ENCODE assay signal across 18 mouse cellular contexts in genomic region chr5:100982573-100982936, GRCm38 (mm10).
A peak's percentile ranks its signal among the peaks of the same experiment; 100 is the strongest.
DNase-seq lines count a peak whose midpoint lies in the region; ATAC-seq and TF ChIP-seq lines count a peak whose summit lies in the region.
"Had no signal": no experiment of that assay in that cellular context is flagged by ENCODE, and none has a peak within 500 bp of the region (broad histone marks: within the 10 kb centered on the region; RNA-seq: fewer than 3 reads in every experiment).

No protein-coding gene starts in this region.

- H3K4me2 ChIP-seq in forebrain, embryonic 12.5 days: no peak overlapping the region; the same call in 1 of the 2 replicates
- H3K4me2 ChIP-seq in midbrain, embryonic 14.5 days (ENCODE audit: low read length): no peak overlapping the region; the same call in 1 of the 2 replicates
- no peak overlapping the region for H3K4me2 ChIP-seq in midbrain, postnatal 0 days (ENCODE audit: low read depth, low read length, poor library complexity, severe bottlenecking)
- H3K4me2 ChIP-seq in liver, embryonic 12.5 days: no peak overlapping the region
- H3K4me2 ChIP-seq: limb, embryonic 15.5 days had no signal

- H3K27ac ChIP-seq in forebrain, embryonic 12.5 days: no peak overlapping the region
- no peak overlapping the region for H3K27ac ChIP-seq in forebrain, embryonic 10.5 days
- no peak overlapping the region for H3K27ac ChIP-seq in midbrain, embryonic 14.5 days (replicated peaks; ENCODE audit: low read depth, low read length)
- no peak overlapping the region for H3K27ac ChIP-seq in midbrain, postnatal 0 days (ENCODE audit: low read depth, low read length)
- H3K27ac ChIP-seq in liver, embryonic 12.5 days: no peak overlapping the region
- H3K27ac ChIP-seq: limb, embryonic 15.5 days had no signal

- no peaks in the 10 kb centered on the region for H3K27me3 ChIP-seq in forebrain, embryonic 12.5 days
- no peaks in the 10 kb centered on the region for H3K27me3 ChIP-seq in forebrain, embryonic 10.5 days (ENCODE audit: poor library complexity, severe bottlenecking)
- H3K27me3 ChIP-seq in midbrain, embryonic 14.5 days (ENCODE audit: control insufficient read depth, insufficient read depth, low read length): no peaks in the 10 kb centered on the region
- H3K27me3 ChIP-seq in midbrain, postnatal 0 days (ENCODE audit: insufficient read depth, low read length): no peaks in the 10 kb centered on the region
- H3K27me3 ChIP-seq in liver, embryonic 12.5 days (replicated peaks): no peaks in the 10 kb centered on the region
- H3K27me3 ChIP-seq: limb, embryonic 15.5 days had no signal

- H3K9ac ChIP-seq in forebrain, embryonic 12.5 days: no peak overlapping the region
- no peak overlapping the region for H3K9ac ChIP-seq in midbrain, embryonic 14.5 days (replicated peaks; ENCODE audit: low read length)
- no peak overlapping the region for H3K9ac ChIP-seq in midbrain, postnatal 0 days (replicated peaks; ENCODE audit: low read length, poor library complexity, severe bottlenecking)
- H3K9ac ChIP-seq in liver, embryonic 12.5 days: no peak overlapping the region
- H3K9ac ChIP-seq: limb, embryonic 15.5 days; liver, postnatal 0 days had no signal

- no peaks in the 10 kb centered on the region for H3K36me3 ChIP-seq in forebrain, embryonic 12.5 days (replicated peaks)
- no peaks in the 10 kb centered on the region for H3K36me3 ChIP-seq in forebrain, embryonic 10.5 days (replicated peaks)
- no peaks in the 10 kb centered on the region for H3K36me3 ChIP-seq in midbrain, embryonic 14.5 days (ENCODE audit: control insufficient read depth, insufficient read depth, low read length)
- no peaks in the 10 kb centered on the region for H3K36me3 ChIP-seq in midbrain, postnatal 0 days (ENCODE audit: insufficient read depth, low read length)
- H3K36me3 ChIP-seq in liver, embryonic 12.5 days: no peaks in the 10 kb centered on the region
- H3K36me3 ChIP-seq: limb, embryonic 15.5 days had no signal

- 44% methylated on average over 10 of the region's 10 CpGs for WGBS in forebrain, embryonic 12.5 days
- 63% methylated on average over 10 of the region's 10 CpGs for WGBS in forebrain, embryonic 10.5 days
- 49% methylated on average over 10 of the region's 10 CpGs for WGBS in midbrain, embryonic 14.5 days
- WGBS in midbrain, postnatal 0 days: 61% methylated on average over 10 of the region's 10 CpGs
- 78% methylated on average over 10 of the region's 10 CpGs for WGBS in liver, embryonic 12.5 days (ENCODE audit: insufficient replicate concordance)

- H3K4me3 ChIP-seq in forebrain, embryonic 12.5 days (replicated peaks): no peak overlapping the region
- no peak overlapping the region for H3K4me3 ChIP-seq in forebrain, embryonic 10.5 days
- H3K4me3 ChIP-seq in midbrain, embryonic 14.5 days (replicated peaks; ENCODE audit: low read depth, low read length): no peak overlapping the region
- no peak overlapping the region for H3K4me3 ChIP-seq in midbrain, postnatal 0 days (ENCODE audit: low read depth, low read length)
- H3K4me3 ChIP-seq in liver, embryonic 12.5 days: no peak overlapping the region
- H3K4me3 ChIP-seq: limb, embryonic 15.5 days had no signal

- H3K9me3 ChIP-seq in forebrain, embryonic 12.5 days: no peaks in the 10 kb centered on the region
- H3K9me3 ChIP-seq in forebrain, embryonic 10.5 days: no peaks in the 10 kb centered on the region
- H3K9me3 ChIP-seq in midbrain, embryonic 14.5 days (ENCODE audit: control insufficient read depth, low read length): no peaks in the 10 kb centered on the region
- no peaks in the 10 kb centered on the region for H3K9me3 ChIP-seq in midbrain, postnatal 0 days (ENCODE audit: low read length)
- H3K9me3 ChIP-seq in liver, embryonic 12.5 days (replicated peaks): no peaks in the 10 kb centered on the region
- H3K9me3 ChIP-seq: limb, embryonic 15.5 days had no signal

- no peak for TF ChIP-seq CTCF in midbrain, postnatal 0 days (IDR thresholded peaks at IDR 0.05)

- ATAC-seq in forebrain, embryonic 12.5 days (ENCODE audit: low FRiP score): peak; percentile 46; the same call in 1 of the 2 replicates
- ATAC-seq in midbrain, embryonic 14.5 days (ENCODE audit: low FRiP score, low TSS enrichment): no peak
- ATAC-seq in midbrain, postnatal 0 days (ENCODE audit: low FRiP score): no peak
- ATAC-seq in megakaryocyte progenitor cell, adult 5-6 weeks (replicated peaks; ENCODE audit: poor library complexity): no peak
- ATAC-seq in liver, embryonic 12.5 days: no peak
- ATAC-seq: liver, postnatal 0 days had no signal

- no peak for DNase-seq in forebrain, embryonic 10.5 days (ENCODE audit: extremely low spot score, low spot score)
- peak; percentile 44 for DNase-seq in midbrain, embryonic 14.5 days
- DNase-seq in midbrain, postnatal 0 days (ENCODE audit: low spot score): no peak
- peak; percentile 39 for DNase-seq in mesoderm, embryonic 11.5 days (ENCODE audit: low read depth, low spot score)
- DNase-seq in retina, postnatal 1 day: peak; percentile 4
- DNase-seq: adrenal gland, adult 8-10 months; cerebellum, adult 18-20 months; gastrocnemius, postnatal 14 days; kidney, adult 9 months; kidney, postnatal 36 days; liver, postnatal 0 days; lung, postnatal 14 days; right cerebral cortex, adult 18-20 months; thymus, adult 18-20 months had no signal

- H3K4me1 ChIP-seq in forebrain, embryonic 12.5 days: peaks cover 13% of the 10 kb centered on the region; the same call in 1 of the 2 replicates
- peaks cover 11% of the 10 kb centered on the region; the same call in 1 of the 2 replicates for H3K4me1 ChIP-seq in forebrain, embryonic 10.5 days
- H3K4me1 ChIP-seq in midbrain, embryonic 14.5 days (ENCODE audit: control insufficient read depth, insufficient read depth, low read length): no peaks in the 10 kb centered on the region
- H3K4me1 ChIP-seq in midbrain, postnatal 0 days (ENCODE audit: insufficient read depth, low read length): no peaks in the 10 kb centered on the region
- H3K4me1 ChIP-seq in liver, embryonic 12.5 days: no peaks in the 10 kb centered on the region
- H3K4me1 ChIP-seq: limb, embryonic 15.5 days had no signal

Comparison
In these comparisons a context has a peak if more than half of its experiments do, and no peak if none do; other contexts are left out.
1. DNase-seq: peak in midbrain, embryonic 14.5 days (single experiment), mesoderm, embryonic 11.5 days (single experiment) and retina, postnatal 1 day (single experiment); none in forebrain, embryonic 10.5 days (single experiment) and midbrain, postnatal 0 days (single experiment).